Mouse (Mus musculus): Measurements from ENCODE around the gene Med21.

The Med21 gene

GRCm38 (mm10) chr6:146678136-146679070 is 36.1 kb downstream of the Med21 start:
- no peak for DNase-seq (ENCODE audit: low spot score in 2 of 2)

GRCm38 (mm10) chr6:146683881-146684280 is 41.5 kb downstream of the Med21 start:
- DNase-seq (ENCODE audit: low spot score in 2 of 2): no peak

DNA sequence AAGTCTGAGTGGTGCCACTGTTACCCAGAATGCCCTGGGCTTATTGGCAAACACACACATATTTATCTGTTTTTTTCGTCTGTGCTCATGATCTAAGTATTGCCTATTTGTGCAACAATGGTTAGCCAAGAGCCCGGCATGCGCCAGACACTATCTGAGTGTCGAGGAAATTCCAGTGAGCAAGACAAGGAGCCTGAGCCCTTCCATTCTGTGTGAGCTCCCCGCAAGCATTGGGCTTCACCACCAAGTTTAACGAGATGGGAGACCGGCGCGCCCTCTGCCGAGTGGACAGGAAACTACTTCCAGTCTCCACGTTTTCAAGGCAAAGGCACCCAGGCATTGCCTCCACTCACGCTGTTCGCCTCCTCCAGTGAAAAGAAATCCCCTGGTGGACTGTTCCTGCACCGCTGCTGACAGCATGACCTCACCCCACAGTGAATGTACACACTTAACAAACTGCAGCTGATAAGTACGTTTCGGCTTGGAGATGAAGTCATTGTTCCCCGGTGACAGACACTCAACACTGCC is 43.5 kb downstream of the Med21 start:
- DNase-seq (ENCODE audit: low spot score in 2 of 2): no peak

GRCm38 (mm10) chr6:146686463-146687196 is 44.3 kb downstream of the Med21 start:
- no peak for DNase-seq (ENCODE audit: low spot score in 2 of 2)

DNA sequence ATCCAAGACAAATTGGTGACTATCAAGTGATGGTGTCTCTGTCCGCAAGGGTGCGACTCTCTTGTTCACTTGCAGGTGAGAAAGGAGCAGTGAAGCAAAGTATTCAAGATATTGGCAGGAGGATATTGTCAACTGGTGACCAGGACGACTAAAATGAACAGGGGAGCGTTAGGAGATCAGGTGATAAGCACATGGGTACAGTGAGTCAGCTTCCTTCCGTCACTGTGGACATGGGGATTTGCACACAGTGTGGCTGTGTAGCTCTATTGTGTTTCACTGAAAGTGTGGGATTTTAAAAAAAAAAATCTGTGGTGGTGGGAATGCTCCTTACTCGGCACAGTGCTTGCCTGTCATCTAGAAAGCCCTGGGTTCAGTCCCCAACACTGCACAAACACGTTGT is 45.7 kb downstream of the Med21 start:
- DNase-seq (ENCODE audit: low spot score in 2 of 2): no peak

DNA sequence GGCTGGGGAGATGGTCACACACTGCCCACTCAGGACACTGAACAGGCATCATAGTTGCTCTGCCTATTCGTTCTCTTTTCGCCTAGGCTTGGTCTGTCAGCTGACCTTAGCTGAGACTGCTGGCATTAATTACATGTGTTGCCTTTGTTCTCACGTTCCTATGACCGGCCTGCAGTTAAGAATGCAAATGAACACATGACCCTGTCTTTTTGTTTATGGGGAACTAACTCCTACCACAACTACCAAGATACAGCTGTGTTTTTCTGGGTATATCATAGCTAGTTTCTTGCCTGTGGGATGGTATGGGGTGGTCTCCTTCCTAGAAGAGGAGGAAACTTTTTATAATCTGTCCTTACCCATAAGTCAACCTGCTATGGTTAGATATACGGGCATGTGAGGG is 46.5 kb downstream of the Med21 start:
- no peak for DNase-seq (ENCODE audit: low spot score in 2 of 2)

DNA sequence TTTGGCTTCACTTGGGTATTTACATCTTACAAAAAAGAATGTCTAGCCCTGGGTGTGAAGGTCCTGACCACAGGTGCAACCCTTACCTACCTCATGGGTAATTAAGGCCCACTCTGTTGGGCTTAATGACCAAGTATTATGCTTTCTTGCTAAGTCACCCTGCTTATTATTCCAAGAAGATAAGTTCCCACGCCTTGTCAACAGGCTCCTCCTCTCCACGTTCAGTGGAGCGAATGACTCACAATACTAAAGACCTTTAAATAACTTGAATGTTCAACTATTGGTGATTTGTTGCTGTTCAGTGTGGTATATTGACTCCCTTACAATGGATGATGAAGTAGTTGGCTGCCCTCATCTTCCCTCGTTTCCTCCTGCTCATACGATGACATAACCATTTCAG is 55.4 kb downstream of the Med21 start:
- DNase-seq (ENCODE audit: low spot score in 2 of 2): no peak

DNA sequence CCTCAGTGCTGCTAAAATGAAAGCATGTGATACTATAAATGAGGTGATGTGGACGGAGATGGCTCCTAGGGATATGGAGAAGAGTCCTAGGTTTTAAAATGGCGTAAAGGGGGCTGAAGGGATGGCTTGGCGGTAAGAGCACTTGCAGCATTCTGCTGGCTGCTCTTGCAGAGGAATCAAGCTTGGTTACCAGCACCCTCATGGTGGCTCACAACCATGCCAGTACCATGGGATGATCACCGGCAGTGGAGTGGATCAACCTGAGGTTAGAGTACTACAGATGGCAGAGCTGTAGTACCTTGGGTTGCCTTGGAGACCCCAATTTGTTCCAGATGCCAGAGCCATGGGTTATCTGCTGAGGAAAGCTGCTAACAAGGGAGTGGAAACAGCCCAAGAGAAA is 56.0 kb downstream of the Med21 start:
- DNase-seq (ENCODE audit: low spot score in 2 of 2): no peak
